Mouse (Mus musculus) cerebellum, adult 11-12 months (tissue): Measurements from ENCODE around the gene Ankrd33.

Experiments
- DNase-seq: peaks from one replicate; pipeline ENCODE4 v3.0.0; 2022

Gene Ankrd33

GRCm38 (mm10) chr15:101126876-101127544 is 11.5 kb downstream of the Ankrd33 start:
- DNase-seq: no peak

DNA sequence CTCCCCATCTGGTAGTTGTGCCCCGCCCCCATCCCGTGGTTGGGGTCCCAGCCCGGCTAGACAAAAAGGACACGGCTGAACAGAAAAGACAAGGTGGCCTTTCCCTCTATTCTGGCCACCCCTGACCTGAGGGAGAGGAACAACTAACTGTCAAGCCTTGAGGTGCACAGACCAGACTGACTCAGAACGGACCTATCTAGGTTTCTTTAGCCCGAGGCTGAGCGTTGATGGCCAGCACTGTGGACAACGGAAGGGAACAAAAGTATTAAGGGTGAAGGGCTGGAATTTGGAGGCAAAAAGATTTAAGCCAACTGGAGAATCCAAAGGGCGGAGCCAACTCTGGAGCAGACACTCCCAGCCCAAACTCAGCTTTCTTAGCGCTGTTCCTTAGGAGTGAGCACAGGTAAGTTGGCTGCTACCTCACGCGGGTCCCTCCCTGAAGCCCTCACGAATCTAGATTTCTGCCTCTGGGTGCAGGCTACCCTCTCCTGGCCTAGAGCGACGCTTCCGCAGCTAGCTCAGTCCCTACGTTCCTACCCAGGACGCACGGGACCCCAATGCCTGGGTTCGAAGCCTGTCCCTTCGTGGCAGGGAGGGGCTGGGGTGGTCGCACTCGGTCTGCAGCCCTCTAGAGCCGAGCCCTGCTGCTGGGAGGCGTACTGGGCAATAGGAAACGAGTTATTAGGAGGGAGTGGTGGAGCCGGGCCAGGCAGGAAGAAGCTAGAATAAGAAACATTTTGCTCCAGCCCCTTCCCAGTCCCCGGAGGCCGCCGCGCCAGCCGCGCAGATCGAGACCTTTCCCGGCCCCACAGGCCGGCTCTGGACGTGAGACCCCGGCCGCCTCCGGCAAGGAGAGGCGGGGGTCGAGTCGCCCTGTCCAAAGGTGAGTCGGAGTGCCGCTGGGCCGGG is 12.9 kb downstream of the Ankrd33 start, which contains the start of gene Acvrl1:
Gene Acvrl1 (plus strand): TSS at position 342 of the 909 bp plus-strand sequence.
- DNase-seq: no peak

DNA sequence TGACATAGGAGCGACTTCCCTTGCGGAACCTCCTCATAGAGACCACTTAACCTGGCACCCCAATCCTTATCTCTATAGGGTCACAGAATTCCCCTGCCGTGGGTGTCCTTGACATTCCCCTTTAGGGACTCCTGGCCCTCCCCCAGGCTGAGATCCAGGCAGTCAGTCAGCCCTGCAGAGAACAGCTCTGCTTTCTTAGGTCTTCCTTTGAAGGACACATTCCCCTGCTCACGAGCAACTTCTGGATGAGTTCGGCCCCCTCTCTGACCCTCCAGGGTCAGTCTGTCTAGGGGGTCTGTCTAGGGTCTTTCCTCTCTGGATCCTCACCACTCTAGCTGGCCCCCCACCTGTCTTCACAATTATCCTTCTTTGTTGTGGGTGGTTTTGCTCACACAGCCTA is 13.9 kb downstream of the Ankrd33 start:
- no peak for DNase-seq

DNA sequence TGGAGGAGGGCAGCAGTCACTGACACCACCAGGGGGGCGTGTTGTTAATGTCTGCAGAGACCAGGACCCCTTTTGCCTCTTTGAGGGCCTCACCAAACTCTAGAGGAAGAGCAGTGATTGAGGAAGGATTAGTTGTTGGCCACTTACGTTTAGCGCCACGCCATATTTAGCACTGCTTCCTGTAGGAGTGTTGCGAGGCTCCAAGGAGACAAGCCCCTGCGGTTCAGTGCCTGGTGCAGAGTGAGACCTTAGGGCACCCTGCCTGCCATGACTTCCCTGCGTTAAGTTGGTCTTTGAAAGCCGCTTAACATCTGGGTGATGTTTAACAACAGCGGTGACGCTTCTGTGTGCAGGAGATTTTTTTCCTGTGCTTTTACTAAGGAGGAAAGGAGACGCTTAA is 15.9 kb downstream of the Ankrd33 start:
- DNase-seq: no peak

DNA sequence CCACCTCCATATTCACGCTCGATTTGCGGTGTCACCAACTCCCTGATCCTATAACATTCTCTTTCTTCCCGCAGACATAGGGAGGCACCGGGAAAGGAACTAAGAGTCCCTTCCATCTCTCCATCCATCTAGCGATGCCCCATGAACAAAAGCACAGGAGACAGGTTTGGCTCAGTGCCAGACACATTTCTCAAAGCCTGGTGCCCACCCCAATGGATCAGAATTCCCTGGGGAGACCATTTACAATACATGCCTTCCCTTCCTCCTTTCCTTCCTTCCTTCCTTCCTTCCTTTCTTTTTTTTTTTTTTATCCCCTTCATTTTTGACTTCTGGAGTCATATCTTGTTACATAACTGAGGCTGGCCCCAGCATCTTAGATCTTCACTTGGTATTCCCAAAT is 16.5 kb downstream of the Ankrd33 start:
- no peak for DNase-seq

DNA sequence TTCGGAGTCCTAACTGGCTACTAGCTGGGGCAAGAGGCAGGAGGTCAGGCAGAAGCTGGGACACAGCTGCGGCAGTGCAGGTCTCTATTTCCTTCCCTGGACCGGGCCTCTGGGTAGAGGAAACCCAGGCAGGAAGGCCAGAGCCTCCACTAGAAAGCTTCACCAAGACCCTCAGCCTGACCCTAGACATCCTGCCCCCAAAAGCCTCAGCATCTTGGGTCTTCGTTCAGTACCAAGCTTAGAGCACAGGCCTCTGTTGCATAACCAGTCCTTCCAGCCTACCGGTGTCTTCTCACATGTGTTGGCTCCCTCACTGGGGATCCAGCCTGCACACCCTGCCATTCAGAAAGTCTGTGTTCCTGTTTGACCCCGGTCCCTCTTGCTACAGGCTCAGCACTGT is 17.2 kb downstream of the Ankrd33 start:
- DNase-seq: no peak

DNA sequence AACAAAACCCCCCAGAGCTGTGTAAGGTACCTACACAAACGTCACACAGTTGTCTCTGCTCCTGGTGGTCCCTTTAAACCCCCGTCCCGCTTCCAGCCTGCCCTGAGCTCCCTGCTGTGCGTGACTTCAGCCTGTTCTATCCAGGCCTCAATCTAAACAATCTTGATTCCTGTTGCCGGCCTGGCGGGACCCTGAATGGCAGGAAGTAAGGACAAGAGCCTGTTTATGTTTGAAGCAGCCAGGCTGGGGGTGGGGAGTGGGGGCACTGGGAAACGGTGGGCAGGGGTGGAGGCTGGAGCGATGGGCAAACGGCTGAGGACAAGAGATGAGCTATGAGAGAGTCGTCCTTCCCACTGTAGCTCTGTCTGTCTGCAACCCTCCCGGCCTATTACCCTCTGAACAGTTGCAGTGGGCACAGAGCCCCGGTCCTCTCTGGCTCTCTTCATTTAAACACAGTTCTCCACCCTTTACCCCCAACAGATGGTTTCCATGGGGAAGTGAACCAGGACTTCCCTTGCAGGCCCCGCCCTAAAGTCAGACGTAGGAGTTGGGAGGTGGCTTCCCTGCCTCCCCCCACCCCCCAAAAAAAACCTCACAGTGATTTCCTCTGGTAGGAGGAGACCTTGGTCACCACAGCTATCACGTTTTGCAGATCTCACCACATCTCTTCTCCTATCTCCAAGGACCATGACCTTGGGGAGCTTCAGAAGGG is 18.6 kb downstream of the Ankrd33 start:
- no peak for DNase-seq

GRCm38 (mm10) chr15:101135405-101135804 is 19.9 kb downstream of the Ankrd33 start:
- DNase-seq: no peak

GRCm38 (mm10) chr15:101137455-101137854 is 21.9 kb downstream of the Ankrd33 start:
- no peak for DNase-seq

GRCm38 (mm10) chr15:101138675-101139074 is 23.1 kb downstream of the Ankrd33 start:
- DNase-seq: no peak

GRCm38 (mm10) chr15:101139885-101140284 is 24.3 kb downstream of the Ankrd33 start:
- DNase-seq: no peak

DNA sequence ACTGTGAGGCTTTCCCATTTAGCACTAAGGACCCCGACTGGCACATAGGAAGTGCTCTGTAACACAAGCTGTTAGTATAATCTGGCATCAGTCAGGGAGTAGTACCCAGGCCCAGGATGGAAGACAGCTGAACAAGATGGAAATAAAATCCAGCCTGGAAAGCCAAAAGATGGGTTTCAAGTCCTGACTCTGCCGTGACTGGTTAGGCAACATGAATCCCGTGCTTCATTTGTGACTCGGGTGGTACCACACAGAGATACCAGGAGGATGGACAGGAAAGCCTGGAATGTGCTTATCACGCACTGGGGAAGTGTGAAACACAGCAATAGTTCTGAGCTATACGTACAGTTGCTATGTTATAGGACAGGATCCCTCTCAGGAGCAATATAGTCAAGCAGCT is 25.0 kb downstream of the Ankrd33 start:
- no peak for DNase-seq

GRCm38 (mm10) chr15:101141061-101141541 is 25.5 kb downstream of the Ankrd33 start:
- DNase-seq: no peak

GRCm38 (mm10) chr15:101142672-101143071 is 27.1 kb downstream of the Ankrd33 start:
- DNase-seq: no peak

DNA sequence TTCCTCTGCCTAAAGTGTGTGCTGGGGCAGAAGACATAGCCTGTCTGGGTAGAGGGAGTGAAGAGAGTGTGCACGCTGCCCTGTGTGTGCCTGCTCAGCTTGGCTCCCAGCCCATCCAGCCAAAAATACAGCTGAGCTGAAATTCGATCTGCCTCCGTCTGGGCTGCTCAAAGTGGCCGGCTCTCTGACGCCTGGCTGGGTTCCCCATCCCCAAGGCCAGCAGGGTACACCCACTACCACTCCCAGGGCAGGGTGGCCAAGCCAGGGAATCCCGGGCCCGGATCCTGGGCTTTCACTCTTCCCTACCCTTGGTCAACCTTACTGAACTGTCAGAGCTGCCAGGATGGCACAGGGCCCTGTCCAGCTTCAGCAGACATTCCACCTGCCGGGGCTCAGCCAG is 27.9 kb downstream of the Ankrd33 start:
- no peak for DNase-seq

- DNase-seq: no peak
These were observed 28.6 kb downstream of the Ankrd33 start for GRCm38 (mm10) chr15:101144176-101144575.

DNA sequence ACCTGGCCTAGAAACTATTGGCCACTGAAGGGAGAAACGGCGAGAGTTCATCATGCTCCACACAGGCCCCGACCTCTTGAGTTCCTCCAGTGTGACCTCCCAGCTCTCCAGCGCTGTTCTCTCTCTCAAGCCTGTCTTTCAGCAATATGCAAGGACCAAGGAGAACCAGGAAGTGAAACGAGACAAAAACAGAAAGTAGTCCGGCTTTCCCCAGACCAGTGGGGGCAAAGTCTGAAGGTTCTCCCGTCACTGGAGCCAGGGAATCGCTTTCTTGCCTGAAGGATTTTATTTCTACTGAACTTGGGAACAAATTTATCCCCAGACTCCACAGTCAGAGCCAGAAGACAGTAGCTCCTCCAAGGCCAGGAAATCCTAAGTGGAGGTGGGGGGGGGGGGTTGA is 29.2 kb downstream of the Ankrd33 start:
- DNase-seq: no peak

DNA sequence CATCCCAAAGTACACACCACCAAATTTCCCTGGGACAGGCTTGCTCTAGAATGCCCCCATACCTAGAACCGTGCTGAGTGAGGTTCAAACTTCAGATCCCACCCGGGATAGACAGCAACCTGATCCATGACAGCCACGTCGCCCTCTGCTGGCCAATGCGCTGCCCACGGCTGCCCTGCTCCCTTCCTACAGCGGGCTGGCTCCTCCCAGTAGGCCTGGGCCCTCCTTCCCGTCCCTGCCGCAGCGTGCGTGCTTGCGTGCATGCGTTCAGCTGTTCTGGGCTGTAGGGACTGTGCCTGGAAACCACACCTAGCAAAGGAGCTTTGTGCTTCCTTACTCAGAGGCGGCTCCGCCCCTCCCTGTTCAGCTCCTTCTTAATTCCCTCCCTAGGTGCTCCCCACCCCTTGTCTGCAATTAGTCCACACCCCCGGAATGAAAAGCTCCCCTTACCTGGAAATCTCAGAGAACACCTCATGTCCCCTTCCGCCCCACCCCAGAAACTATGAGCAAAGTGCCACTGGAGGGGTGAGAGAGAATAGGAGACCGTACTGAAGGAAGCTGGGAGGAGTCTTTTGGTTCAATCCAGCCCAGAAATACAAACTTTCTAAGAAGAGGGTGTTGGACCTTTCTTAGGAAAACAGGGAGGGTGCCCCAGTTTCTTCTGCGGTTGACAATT is 30.0 kb downstream of the Ankrd33 start:
- peak; percentile 90 for DNase-seq

DNA sequence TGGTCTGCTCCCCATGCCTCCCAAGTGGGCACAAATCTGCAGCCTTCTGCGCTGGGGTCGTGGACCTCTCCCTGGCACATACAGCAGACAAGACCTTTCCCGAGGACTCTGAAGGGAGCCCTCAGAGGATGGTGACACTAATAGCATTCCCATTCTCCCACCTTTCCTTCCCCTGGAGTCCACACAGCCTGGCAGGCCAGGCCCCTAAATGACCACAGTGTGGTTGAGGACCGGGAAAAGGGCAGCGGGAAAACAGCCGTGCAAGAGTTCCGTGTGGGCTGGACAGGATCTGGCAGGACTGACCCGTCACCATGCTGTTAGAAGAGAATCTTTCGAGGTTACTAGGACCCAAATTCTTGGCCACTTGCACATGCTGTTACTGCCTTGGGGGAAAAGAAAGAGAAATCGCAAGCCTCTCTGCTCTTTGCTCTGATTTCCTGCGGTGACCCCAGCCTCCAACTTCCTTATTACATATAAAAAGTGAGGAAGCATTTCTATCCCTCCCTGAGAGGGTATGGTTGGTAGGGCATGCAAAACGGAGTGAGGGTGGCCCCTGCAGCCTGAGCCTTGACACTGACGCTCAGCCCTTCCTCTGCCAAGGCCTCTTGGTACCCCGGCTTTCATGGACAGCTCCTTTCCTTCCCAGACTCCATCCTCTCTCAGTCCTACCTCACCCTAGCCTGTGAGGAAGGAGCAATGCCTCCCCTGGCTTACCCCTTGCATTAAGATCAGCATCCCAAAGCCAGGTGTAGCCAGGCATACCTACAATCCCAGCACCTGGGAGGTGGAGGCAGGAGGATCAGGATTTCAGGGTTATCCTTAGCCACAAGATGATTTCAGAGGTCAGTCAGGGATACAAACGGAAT is 30.8 kb downstream of the Ankrd33 start:
- no peak for DNase-seq

DNA sequence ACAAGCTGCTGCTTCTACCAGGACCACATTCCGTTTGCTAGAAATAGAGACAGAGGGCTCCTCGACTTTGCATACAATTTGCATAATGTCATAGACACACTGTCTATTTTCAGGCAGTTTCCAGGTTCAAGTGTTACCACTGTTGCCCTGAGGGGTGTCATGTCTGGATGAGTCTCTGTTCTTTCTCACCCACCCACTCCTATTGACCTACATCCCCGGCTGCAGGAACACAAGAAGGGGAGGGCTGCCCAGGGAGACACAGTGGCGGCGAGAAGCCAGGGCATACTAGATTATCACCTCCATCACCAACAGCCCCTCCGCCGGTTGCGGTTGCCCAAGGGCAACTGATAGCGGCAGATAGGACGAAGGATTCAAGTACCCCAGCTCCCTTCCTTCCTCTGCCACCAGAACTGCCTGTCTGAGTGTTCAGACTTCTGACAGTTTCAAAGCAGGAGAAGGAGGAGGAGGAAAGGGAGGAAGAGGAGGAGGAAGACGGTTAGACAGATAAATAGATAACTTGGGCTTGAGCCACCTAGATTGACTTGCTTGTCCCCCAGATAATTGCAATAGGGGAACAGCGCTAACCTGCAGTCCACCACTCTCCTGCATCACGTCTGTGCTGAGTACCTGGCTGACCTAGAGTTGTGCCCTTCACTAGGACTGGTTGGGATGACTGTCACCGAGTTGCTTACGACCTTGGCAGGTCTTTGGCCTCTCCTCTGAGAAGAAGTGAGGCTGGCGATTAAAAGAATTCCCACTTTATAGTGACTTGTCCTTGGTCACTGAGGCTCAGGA is 31.8 kb downstream of the Ankrd33 start:
- DNase-seq: no peak

GRCm38 (mm10) chr15:101147910-101148273 is 32.3 kb downstream of the Ankrd33 start:
- no peak for DNase-seq
